Mouse (Mus musculus) MEL (cell line): ENCODE data around the gene Batf2.

Source experiments
- E2F4 ChIP-seq: IDR thresholded peaks from 2 replicates; pipeline ENCODE4 v1.6.1; 2011; ENCODE audit warnings: low read depth, low read length, improper control_type of control experiment, borderline replicate concordance
- EP300 ChIP-seq, 2 experiments: IDR thresholded peaks; 2 replicates each; pipeline ENCODE4 v1.6.1; 2011; ENCODE audit warnings: improper control_type of control experiment in 2 of 2, low read length in 2 of 2, low read depth in 1 of 2, mild to moderate bottlenecking in 1 of 2
- GATA1 ChIP-seq: IDR thresholded peaks from 2 replicates; pipeline ENCODE4 v1.6.1; 2011; ENCODE audit warnings: low read depth, low read length, improper control_type of control experiment
- MXI1 ChIP-seq: IDR thresholded peaks from 2 replicates; pipeline ENCODE4 v1.6.1; 2011; ENCODE audit warnings: mild to moderate bottlenecking, low read depth, low read length, improper control_type of control experiment
- SIN3A ChIP-seq: IDR thresholded peaks from 2 replicates; pipeline ENCODE4 v1.6.1; 2012; ENCODE audit warnings: low read length, improper control_type of control experiment, inconsistent platforms
- USF1 ChIP-seq: IDR thresholded peaks from 2 replicates; pipeline ENCODE4 v1.6.1; 2014; ENCODE audit warnings: low read depth, mild to moderate bottlenecking, inconsistent platforms, low read length, improper control_type of control experiment, moderate library complexity

- TF ChIP-seq EP300 (IDR thresholded peaks at IDR 0.05; ENCODE audit: low read depth in 1 of 2, low read length in 2 of 2) (no peak), GATA1 (no peak), MXI1 (no peak), USF1 (no peak), E2F4 (no peak), SIN3A (no peak)
Observed at GRCm38 (mm10) chr19:6113116-6113515, 27.7 kb upstream of the Batf2 start.
